Mouse (Mus musculus) frontal cortex, postnatal 25 days (tissue): ENCODE measurements around the gene Pcdh7.
"Not testable (repeated sequence)": the region's sequence is repeated elsewhere in the genome, so short reads cannot be mapped to it uniquely, and the experiment has no call there.

Experiments
- DNase-seq, 2 experiments: peaks; one replicate each; pipeline ENCODE4 v3.0.0; 2022; ENCODE audit warnings: low spot score in 2 of 2

Gene Pcdh7

GRCm38 (mm10) chr5:58118930-58119611 is 401.3 kb downstream of the Pcdh7 start:
- no peak for DNase-seq

GRCm38 (mm10) chr5:58143897-58144296 is 426.1 kb downstream of the Pcdh7 start:
- no peak for DNase-seq

- DNase-seq: no peak
Measured at GRCm38 (mm10) chr5:58153966-58154365, 436.2 kb downstream of the Pcdh7 start.

GRCm38 (mm10) chr5:58172218-58172617 is 454.5 kb downstream of the Pcdh7 start:
- DNase-seq: no peak

- not testable (repeated sequence) for DNase-seq
Measured at GRCm38 (mm10) chr5:58174335-58174734, 456.6 kb downstream of the Pcdh7 start.

GRCm38 (mm10) chr5:58175532-58175931 is 457.8 kb downstream of the Pcdh7 start:
- DNase-seq: no peak
